Mouse (Mus musculus): Measurements from ENCODE around the gene Bmper.

Gene Bmper

GRCm38 (mm10) chr9:23235368-23236002, 12.6 kb downstream of the Bmper start:
- DNase-seq (ENCODE audit: low spot score), result no peak

- no peak for DNase-seq (ENCODE audit: low spot score)
Observed at GRCm38 (mm10) chr9:23236635-23237279, 13.9 kb downstream of the Bmper start.

GRCm38 (mm10) chr9:23239011-23239410, 16.1 kb downstream of the Bmper start:
- no peak for DNase-seq (ENCODE audit: low spot score)

- no peak for DNase-seq (ENCODE audit: low spot score)
Observed at GRCm38 (mm10) chr9:23242911-23243310, 20.0 kb downstream of the Bmper start.

GRCm38 (mm10) chr9:23243869-23244268, 21.0 kb downstream of the Bmper start:
- DNase-seq (ENCODE audit: low spot score), result no peak

GRCm38 (mm10) chr9:23246389-23246788, 23.5 kb downstream of the Bmper start:
- DNase-seq (ENCODE audit: low spot score), result no peak

- peak; percentile 82 for DNase-seq (ENCODE audit: low spot score)
Observed at GRCm38 (mm10) chr9:23250026-23250425, 27.1 kb downstream of the Bmper start.

GRCm38 (mm10) chr9:23251001-23251400, 28.1 kb downstream of the Bmper start:
- DNase-seq (ENCODE audit: low spot score), result no peak

GRCm38 (mm10) chr9:23253624-23254023, 30.7 kb downstream of the Bmper start:
- DNase-seq (ENCODE audit: low spot score), result no peak

- no peak for DNase-seq (ENCODE audit: low spot score)
Observed at GRCm38 (mm10) chr9:23254237-23255214, 31.6 kb downstream of the Bmper start.

- DNase-seq (ENCODE audit: low spot score), result no peak
Observed at GRCm38 (mm10) chr9:23255841-23256240, 33.0 kb downstream of the Bmper start.

- DNase-seq (ENCODE audit: low spot score), result no peak
Observed at GRCm38 (mm10) chr9:23256576-23256975, 33.7 kb downstream of the Bmper start.

- DNase-seq (ENCODE audit: low spot score), result no peak
Observed at GRCm38 (mm10) chr9:23261834-23262233, 39.0 kb downstream of the Bmper start.

GRCm38 (mm10) chr9:23262851-23263250, 40.0 kb downstream of the Bmper start:
- no peak for DNase-seq (ENCODE audit: low spot score)

GRCm38 (mm10) chr9:23264471-23264870, 41.6 kb downstream of the Bmper start:
- DNase-seq (ENCODE audit: low spot score), result no peak

- DNase-seq (ENCODE audit: low spot score), result no peak
Observed at GRCm38 (mm10) chr9:23268609-23269008, 45.7 kb downstream of the Bmper start.

- DNase-seq (ENCODE audit: low spot score), result no peak
Observed at GRCm38 (mm10) chr9:23269087-23269486, 46.2 kb downstream of the Bmper start.

GRCm38 (mm10) chr9:23276244-23276643, 53.4 kb downstream of the Bmper start:
- DNase-seq (ENCODE audit: low spot score), result no peak

GRCm38 (mm10) chr9:23284940-23285460, 62.1 kb downstream of the Bmper start:
- DNase-seq (ENCODE audit: low spot score), result no peak

GRCm38 (mm10) chr9:23293574-23293973, 70.7 kb downstream of the Bmper start:
- DNase-seq (ENCODE audit: low spot score), result no peak

GRCm38 (mm10) chr9:23295569-23295968, 72.7 kb downstream of the Bmper start:
- DNase-seq (ENCODE audit: low spot score), result no peak

- no peak for DNase-seq (ENCODE audit: low spot score)
Observed at GRCm38 (mm10) chr9:23297491-23298170, 74.8 kb downstream of the Bmper start.

Measured in ovary, postnatal 14 days (tissue).